Mouse (Mus musculus): ENCODE data around the gene Flot1.
A peak's percentile ranks its signal among the peaks of the same experiment; 100 is the strongest.
"Not testable (repeated sequence)": the region's sequence is repeated elsewhere in the genome, so short reads cannot be mapped to it uniquely, and the experiment has no call there.

The Flot1 gene

GRCm38 (mm10) chr17:35835424-35836140, 12.6 kb downstream of the Flot1 start:
- DNase-seq (ENCODE audit: low spot score in 2 of 2), result peak in 1 of 2 experiments; percentile 29

DNA sequence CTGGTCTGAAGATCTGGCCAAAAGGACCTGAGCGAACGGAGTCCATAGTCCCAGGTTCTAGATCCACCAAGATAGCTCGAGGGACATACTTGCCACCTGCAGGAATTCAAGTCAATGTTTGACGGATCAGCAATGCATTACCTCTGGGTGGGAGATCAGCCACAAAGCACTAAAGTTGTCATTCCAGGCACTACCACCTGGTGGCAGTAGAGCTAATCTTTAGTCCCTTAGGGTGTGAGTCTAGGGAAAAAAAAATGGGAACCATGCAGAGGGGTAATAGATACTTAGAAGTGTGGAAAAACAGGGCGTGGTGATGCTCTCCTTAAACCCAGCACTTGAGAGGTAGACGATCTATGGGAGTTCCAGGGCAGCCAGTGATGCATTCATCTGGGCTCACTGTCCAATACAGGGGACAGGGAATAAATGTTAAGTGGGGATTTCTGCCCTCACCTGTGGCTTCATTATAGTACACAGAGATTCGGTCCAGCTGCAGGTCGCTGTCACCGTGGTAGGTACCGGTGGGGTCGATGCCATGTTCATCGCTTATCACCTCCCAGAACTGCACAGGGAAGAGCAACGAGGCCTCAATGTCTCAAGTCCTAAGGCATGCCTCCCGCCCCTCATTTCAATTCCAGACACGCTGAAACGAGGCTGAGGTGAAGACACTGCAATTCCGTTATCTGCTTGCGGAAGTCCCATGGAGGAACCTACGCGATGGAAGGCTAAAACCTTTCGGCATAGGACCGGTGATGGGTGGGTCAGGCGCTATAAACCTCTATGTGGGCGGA, 13.3 kb downstream of the Flot1 start:
- peak in 1 of 2 experiments; percentile 95 for DNase-seq (ENCODE audit: low spot score in 2 of 2)

GRCm38 (mm10) chr17:35836991-35837422, 14.0 kb downstream of the Flot1 start:
- DNase-seq (ENCODE audit: low spot score in 2 of 2), result peak in 1 of 2 experiments; percentile 84

DNA sequence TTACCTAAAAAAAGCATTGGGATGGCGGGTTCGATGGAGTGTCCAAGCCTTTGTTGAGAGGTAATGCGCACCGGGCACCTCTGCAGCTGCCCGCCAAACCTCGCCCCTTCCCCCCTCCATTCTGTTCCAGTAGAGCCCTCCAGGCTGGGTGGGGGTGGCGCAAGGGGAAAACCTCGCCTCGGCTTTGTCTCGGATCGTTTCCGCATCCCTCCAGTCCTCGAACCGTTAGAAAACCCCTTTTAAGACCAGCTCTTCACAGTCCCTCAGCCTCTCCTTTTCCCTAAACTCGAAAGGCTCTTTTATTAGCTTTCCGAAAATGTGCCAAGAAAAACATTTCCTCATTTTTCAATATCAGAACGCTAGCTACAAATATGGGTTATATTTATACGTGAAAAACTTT, 14.5 kb downstream of the Flot1 start:
- DNase-seq (ENCODE audit: low spot score in 2 of 2), result peak in 1 of 2 experiments; percentile 41

DNA sequence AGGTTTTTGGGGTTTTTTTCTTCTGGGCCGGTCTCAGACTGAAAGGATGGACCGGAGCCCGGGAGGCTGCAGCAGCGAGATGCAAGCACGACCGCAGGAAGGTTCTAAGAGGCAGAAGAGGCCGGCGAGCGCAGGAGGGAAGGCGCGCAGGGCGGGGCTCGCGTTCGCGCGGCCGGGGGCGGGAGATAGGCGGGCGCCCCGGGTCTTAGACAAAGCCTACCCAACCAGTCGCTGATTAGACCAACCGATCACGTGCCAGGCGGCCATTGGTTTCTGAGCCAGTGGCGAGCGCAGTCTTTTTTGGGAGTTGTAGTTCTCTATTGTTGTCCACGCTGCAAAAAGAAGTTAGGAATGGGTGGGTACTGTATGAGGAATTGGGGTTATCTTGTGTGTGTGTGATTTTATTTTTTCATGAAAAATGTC, 15.1 kb downstream of the Flot1 start, which contains the start of gene Tubb5:
Gene Tubb5, minus strand, starts transcription at position 185 of the 423 bp plus-strand sequence.
- DNase-seq (ENCODE audit: low spot score in 2 of 2), result peak; percentile 91 to 97

DNA sequence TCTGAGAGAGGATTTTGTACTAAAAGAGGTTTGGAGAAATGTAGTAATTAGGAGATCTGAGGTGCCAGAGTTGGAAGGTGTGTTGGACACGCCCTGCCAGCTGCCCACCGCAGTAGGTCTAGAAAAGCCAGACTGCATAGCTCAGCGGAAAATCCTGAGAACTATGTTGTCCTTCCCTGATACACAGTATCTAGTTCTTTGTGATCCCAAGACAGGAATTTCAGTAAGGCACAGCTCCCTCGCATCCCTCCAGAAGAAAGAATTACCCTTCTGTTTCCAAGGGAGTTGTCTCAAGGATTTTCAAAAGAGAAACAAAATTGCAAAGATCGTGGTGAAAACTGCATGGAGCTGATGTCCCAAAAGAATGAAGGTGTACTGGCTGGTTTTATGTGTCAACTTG, 15.5 kb downstream of the Flot1 start:
- no peak for DNase-seq (ENCODE audit: low spot score in 2 of 2)

DNA sequence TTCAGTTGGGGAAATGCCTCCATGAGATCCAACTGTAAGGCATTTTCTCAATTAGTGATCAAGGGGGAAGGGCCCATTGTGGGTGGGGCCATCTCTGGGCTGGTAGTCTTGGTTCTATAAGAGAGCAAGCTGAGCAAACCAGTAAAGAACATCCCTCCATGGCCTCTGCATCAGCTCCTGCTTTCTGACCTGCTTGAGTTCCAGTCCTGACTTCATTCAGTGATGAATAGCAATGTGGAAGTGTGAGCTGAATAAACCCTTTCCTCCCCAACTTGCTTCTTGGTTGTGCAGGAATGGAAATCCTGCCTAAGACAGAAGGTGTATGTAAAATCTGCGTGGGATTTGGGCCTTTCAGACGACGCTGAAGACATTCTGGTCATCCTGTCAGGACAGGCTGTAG, 16.0 kb downstream of the Flot1 start:
- not testable (repeated sequence) for DNase-seq (ENCODE audit: low spot score in 2 of 2)

DNA sequence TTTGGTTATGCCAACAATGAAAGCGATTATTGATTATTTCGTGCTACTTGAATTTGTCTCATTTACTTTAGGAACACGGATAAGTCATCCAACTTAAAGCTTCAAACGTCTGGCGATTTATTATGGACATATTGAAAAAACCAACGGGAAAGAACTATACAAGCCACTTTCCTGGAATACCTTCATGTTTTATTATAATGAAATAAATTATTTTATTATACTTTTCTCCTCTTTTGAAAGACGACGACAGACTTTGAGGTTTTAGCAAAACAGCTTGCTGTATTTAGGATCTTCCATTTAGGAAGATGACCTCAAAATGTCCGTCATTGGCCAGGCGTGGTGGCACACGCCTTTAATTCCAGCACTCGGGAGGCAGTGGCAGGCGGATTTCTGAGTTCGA, 17.5 kb downstream of the Flot1 start:
- DNase-seq (ENCODE audit: low spot score in 2 of 2), result no peak

GRCm38 (mm10) chr17:35841076-35841950, 18.3 kb downstream of the Flot1 start, which contains the start of gene Mdc1:
Gene Mdc1, plus strand, starts transcription at chr17:35841515.
- DNase-seq (ENCODE audit: low spot score in 2 of 2), result peak; percentile 99 to 100

GRCm38 (mm10) chr17:35842006-35842405, 19.0 kb downstream of the Flot1 start:
- DNase-seq (ENCODE audit: low spot score in 2 of 2), result no peak

DNA sequence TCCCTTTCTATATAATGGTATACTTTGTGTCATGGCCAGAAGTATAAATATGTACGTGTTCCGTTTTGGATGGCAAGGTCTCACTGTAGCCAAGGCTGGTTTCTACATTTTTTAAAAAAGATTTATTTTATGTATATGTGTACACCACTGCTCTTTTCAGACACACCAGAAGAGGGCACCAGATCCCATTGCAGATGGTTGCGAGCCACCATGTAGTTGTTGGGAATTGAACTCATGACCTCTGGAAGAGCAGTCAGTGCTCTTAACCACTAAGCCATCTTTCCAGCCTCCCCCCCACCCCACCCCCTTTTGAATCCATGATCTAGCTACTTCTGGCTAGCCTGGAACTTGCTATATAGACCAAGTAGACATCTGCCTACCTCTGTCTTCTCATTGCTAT, 20.5 kb downstream of the Flot1 start:
- no peak for DNase-seq (ENCODE audit: low spot score in 2 of 2)

GRCm38 (mm10) chr17:35848112-35848511, 25.1 kb downstream of the Flot1 start:
- DNase-seq (ENCODE audit: low spot score in 2 of 2), result peak in 1 of 2 experiments; percentile 65

GRCm38 (mm10) chr17:35850974-35851373, 27.9 kb downstream of the Flot1 start:
- no peak for DNase-seq (ENCODE audit: low spot score in 2 of 2)

DNA sequence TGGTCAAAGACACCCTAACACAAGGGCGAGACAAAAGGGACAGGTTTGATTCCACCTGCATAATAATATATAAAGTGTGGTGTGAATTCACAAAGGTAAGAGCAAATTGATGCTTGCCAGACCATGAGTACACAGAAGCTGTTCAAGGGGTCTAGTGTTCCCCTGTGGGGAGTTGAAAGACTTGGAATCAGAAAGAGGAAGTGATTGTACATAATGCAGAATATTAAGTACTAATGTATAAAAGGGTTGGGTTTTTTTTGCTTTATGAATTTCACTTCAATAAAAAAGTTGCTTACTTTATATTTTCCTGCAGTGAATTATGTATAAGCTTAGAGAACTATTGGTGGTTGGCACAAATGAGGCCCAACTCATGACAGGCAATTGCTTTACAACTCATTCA, 36.3 kb downstream of the Flot1 start:
- no peak for DNase-seq (ENCODE audit: low spot score in 2 of 2)

- no peak for DNase-seq (ENCODE audit: low spot score in 2 of 2)
These were observed 36.8 kb downstream of the Flot1 start for GRCm38 (mm10) chr17:35859835-35860234.

DNA sequence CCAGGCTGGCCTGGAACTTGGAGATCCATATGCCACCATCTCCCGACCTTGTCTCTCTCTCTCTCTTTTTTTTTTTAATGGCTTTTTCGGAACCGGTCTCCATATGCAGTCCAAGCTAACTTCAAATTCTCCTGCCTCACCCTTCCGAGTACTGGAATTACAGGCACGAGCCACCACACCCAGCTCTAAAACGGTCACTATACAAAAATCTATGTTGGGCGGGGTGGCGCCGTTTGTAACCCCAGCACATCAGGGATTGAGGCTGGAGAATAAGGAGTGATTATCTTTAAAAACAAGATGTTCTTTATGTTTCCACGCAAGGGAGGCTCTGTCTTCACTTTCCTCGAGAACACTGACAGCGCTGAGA, 37.8 kb downstream of the Flot1 start:
- no peak for DNase-seq (ENCODE audit: low spot score in 2 of 2)

GRCm38 (mm10) chr17:35861198-35861857, 38.3 kb downstream of the Flot1 start, which contains the start of gene Nrm:
Gene Nrm, plus strand, starts transcription at chr17:35861318.
- DNase-seq (ENCODE audit: low spot score in 2 of 2), result peak in 1 of 2 experiments; percentile 86

GRCm38 (mm10) chr17:35864832-35865353, 41.9 kb downstream of the Flot1 start:
- no peak for DNase-seq (ENCODE audit: low spot score in 2 of 2)

GRCm38 (mm10) chr17:35865481-35866280, 42.7 kb downstream of the Flot1 start, which contains the start of gene Ppp1r18:
Gene Ppp1r18, plus strand, starts transcription at chr17:35865593.
- no peak for DNase-seq (ENCODE audit: low spot score in 2 of 2)

DNA sequence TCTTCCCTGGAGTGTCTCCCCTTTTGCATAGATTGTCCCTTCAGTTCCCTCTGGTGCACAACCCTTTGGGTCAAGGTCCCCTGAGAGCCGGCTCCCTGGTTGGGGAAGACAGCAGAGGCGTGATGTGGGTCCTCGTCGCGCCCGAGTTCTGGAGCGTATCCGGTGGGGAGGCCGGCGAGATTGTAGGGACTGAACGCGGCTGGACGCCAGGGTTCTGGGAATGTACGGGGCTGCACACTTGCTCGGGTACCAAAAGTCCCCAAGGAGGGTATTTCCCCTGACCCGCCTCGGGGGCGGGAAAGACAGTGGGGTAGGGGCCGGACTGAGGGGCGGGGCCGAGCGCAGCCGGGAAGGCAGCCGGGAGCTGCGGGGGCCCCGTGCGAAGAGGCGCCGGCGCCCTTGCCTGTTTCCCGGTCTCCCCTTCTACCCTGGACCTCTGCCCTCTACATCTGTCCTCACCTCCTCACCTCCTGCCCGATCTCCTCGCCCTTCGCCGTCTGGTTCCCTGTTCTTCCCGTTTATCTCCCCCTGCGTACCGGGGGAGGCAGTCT, 43.3 kb downstream of the Flot1 start:
- no peak for DNase-seq (ENCODE audit: low spot score in 2 of 2)

Data from left cerebral cortex, adult 9 months (tissue).